Mouse (Mus musculus): ENCODE measurements at regions not wholly inside any gene's neighbourhood (a gene's known extent, or its start where the extent isn't known, plus 50 kb on each side); places are given as distances from the start of the nearest gene placed in this dataset.

DNA sequence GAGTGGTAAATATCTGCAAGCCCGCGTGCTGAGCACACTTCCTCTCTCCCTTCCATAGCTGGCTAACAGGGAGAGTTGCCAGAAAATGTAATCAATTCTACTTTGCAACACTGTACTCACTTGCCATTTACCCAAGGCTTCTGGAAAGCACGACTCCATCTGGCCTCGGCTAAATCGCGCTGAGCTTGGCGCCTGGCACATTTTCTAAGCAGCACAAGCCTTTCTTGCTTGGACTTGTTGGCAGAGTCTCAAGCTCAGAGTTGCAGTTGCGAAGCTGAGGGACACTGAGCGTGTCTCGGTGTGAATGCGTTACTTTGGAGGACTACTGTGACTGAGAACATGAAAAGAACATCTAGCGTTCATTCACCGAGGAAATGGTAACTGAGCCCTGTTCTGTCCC lies 164.9 kb upstream of the Lmcd1 start:
- TF ChIP-seq CTCF (IDR thresholded peaks at IDR 0.05; ENCODE audit: extremely low read depth, insufficient read depth, insufficient read length, insufficient replicate concordance) = no peak
- TF ChIP-seq POLR2A (IDR thresholded peaks at IDR 0.05; ENCODE audit: low read depth, low read length) = no peak

Measured in spleen, adult 2 months (tissue).